Mouse (Mus musculus) right cerebral cortex, adult 18-20 months (tissue): Measurements from ENCODE around the gene Rbbp6.

ENCODE experiments used
- DNase-seq: peaks from one replicate; pipeline ENCODE4 v3.0.0; 2022; ENCODE audit warnings: mixed read lengths

Gene Rbbp6

GRCm38 (mm10) chr7:122965386-122965785 lies at the start of gene Rbbp6:
Gene Rbbp6 (plus strand): TSS chr7:122965686.
- DNase-seq, result no peak

GRCm38 (mm10) chr7:122919728-122920582 lies 45.5 kb upstream of the Rbbp6 start:
- DNase-seq, result peak; percentile 53

- no peak for DNase-seq
These were observed 43.9 kb upstream of the Rbbp6 start for GRCm38 (mm10) chr7:122921537-122921936.

GRCm38 (mm10) chr7:122924256-122924655 lies 41.2 kb upstream of the Rbbp6 start:
- no peak for DNase-seq

- peak; percentile 39 for DNase-seq
These were observed 35.0 kb upstream of the Rbbp6 start for GRCm38 (mm10) chr7:122930494-122930893.

GRCm38 (mm10) chr7:122932171-122932570 lies 33.3 kb upstream of the Rbbp6 start:
- no peak for DNase-seq

- DNase-seq, result no peak
These were observed 28.9 kb upstream of the Rbbp6 start for GRCm38 (mm10) chr7:122936626-122937025.

- DNase-seq, result no peak
These were observed 27.3 kb upstream of the Rbbp6 start for GRCm38 (mm10) chr7:122938197-122938596.

GRCm38 (mm10) chr7:122939181-122939580 lies 26.3 kb upstream of the Rbbp6 start:
- no peak for DNase-seq

GRCm38 (mm10) chr7:122940371-122941075 lies 25.0 kb upstream of the Rbbp6 start:
- DNase-seq, result no peak

- no peak for DNase-seq
These were observed 23.4 kb upstream of the Rbbp6 start for GRCm38 (mm10) chr7:122942111-122942510.

- peak; percentile 82 for DNase-seq
These were observed 20.3 kb upstream of the Rbbp6 start for GRCm38 (mm10) chr7:122945149-122945548.

- DNase-seq, result no peak
These were observed 16.2 kb upstream of the Rbbp6 start for GRCm38 (mm10) chr7:122949268-122949667.

- no peak for DNase-seq
These were observed 14.0 kb upstream of the Rbbp6 start for GRCm38 (mm10) chr7:122951464-122951863.

- no peak for DNase-seq
These were observed 13.4 kb upstream of the Rbbp6 start for GRCm38 (mm10) chr7:122952066-122952465.

GRCm38 (mm10) chr7:122954451-122955225 lies 10.8 kb upstream of the Rbbp6 start:
- DNase-seq, result no peak

- no peak for DNase-seq
These were observed 10.1 kb upstream of the Rbbp6 start for GRCm38 (mm10) chr7:122955226-122955955.

- DNase-seq, result no peak
These were observed 3.3 kb downstream of the Rbbp6 start for GRCm38 (mm10) chr7:122968751-122969150.

- DNase-seq, result peak; percentile 95
These were observed 3.9 kb downstream of the Rbbp6 start for GRCm38 (mm10) chr7:122969231-122970032.

- peak; percentile 55 for DNase-seq
These were observed 4.8 kb downstream of the Rbbp6 start for GRCm38 (mm10) chr7:122970119-122970781.

- DNase-seq, result no peak
These were observed 5.5 kb downstream of the Rbbp6 start for GRCm38 (mm10) chr7:122970864-122971420.
